Mouse (Mus musculus) liver, adult 2 months (tissue): Measurements from ENCODE around the gene 4930505A04Rik.

Source experiments
- CTCF ChIP-seq: fragments of 200-500 bp; IDR thresholded peaks from 2 replicates; pipeline ENCODE4 v1.5.1; 2011; ENCODE audit warnings: low read depth, low read length, control low read depth
- POLR2A ChIP-seq: fragments of 200-500 bp; IDR thresholded peaks from 2 replicates; pipeline ENCODE4 v1.6.1; 2011; ENCODE audit warnings: low read length, control low read depth; ENCODE audit not compliant: insufficient read depth; ENCODE audit errors: extremely low read depth

GRCm38 (mm10) chr11:30491515-30492260, 20.1 kb upstream of the 4930505A04Rik start:
- TF ChIP-seq CTCF = no peak
- no peak for TF ChIP-seq POLR2A
